10 mouse cellular contexts compared by ENCODE assay signal in genomic region chr9:110645219-110645618, GRCm38 (mm10). TPM values are rescaled to one million over a fixed set of nuclear protein-coding genes. Genes with fewer than 3 reads are reported as not detected.
DNase-seq lines count a peak whose midpoint lies in the region; ATAC-seq lines count a peak whose summit lies in the region.
"Had no signal": no experiment of that assay in that cellular context is flagged by ENCODE, and none has a peak within 500 bp of the region (broad histone marks: within the 10 kb centered on the region; RNA-seq: fewer than 3 reads in every experiment).

No protein-coding gene starts in this region.

- H3K4me2 ChIP-seq in liver, embryonic 15.5 days = peak overlapping the region; percentile 41
- H3K4me2 ChIP-seq: midbrain, embryonic 12.5 days had no signal

- H3K9ac ChIP-seq in liver, embryonic 15.5 days = no peak overlapping the region
- H3K9ac ChIP-seq: midbrain, embryonic 12.5 days had no signal

- H3K27me3 ChIP-seq in liver, embryonic 15.5 days = peaks cover 9% of the 10 kb centered on the region

- peak overlapping the region; percentile 23; the same call in 1 of the 2 replicates for H3K4me3 ChIP-seq in liver, embryonic 15.5 days (replicated peaks)
- H3K4me3 ChIP-seq: embryonic facial prominence, embryonic 10.5 days; midbrain, embryonic 12.5 days had no signal

- 0 out of 2 replicates have a peak, but pooled peaks have one; percentile 23 for ATAC-seq in liver, embryonic 15.5 days (ENCODE audit: insufficient read depth)

- no peaks in the 10 kb centered on the region for H3K9me3 ChIP-seq in liver, embryonic 15.5 days (replicated peaks)
- H3K9me3 ChIP-seq: embryonic facial prominence, embryonic 10.5 days; midbrain, embryonic 12.5 days had no signal

- no peaks in the 10 kb centered on the region for H3K36me3 ChIP-seq in liver, embryonic 15.5 days (replicated peaks)
- H3K36me3 ChIP-seq: embryonic facial prominence, embryonic 10.5 days; midbrain, embryonic 12.5 days had no signal

- peak; percentile 90 for DNase-seq in CD4-positive helper T cell, adult 2 months (ENCODE audit: low read depth, low spot score)
- DNase-seq in T-cell, adult 2 months (ENCODE audit: low spot score) = peak; percentile 82
- peak; percentile 22 for DNase-seq in spleen, adult 12 weeks (ENCODE audit: low spot score)
- no peak for DNase-seq in urinary bladder, postnatal 36 days (ENCODE audit: low spot score in 2 of 2)
- DNase-seq in embryo, embryonic 11 days = no peak
- no peak for DNase-seq in gastrocnemius, postnatal 4 days (ENCODE audit: low spot score in 2 of 2)
- no peak for DNase-seq in embryo, embryonic 10 days (ENCODE audit: low spot score)

- H3K4me1 ChIP-seq in liver, embryonic 15.5 days (replicated peaks) = peaks cover 22% of the 10 kb centered on the region; the same call in 1 of the 2 replicates

- 12% methylated on average over 9 of the region's 9 CpGs for WGBS in liver, embryonic 15.5 days (ENCODE audit: insufficient replicate concordance)

- H3K27ac ChIP-seq in liver, embryonic 15.5 days (replicated peaks) = 0 out of 2 replicates have a peak overlapping the region, but pooled peaks have one; percentile 33
- H3K27ac ChIP-seq: embryonic facial prominence, embryonic 10.5 days; midbrain, embryonic 12.5 days had no signal

RNA-seq across cellular contexts. Expression of gene Nbeal2, which starts 8.7 kb away (rescaled TPM):
- 1.8 and 2.4 TPM in 2 replicates for polyA plus RNA-seq in liver, embryonic 15.5 days (2015; fragmentation: Nextera tagmentation; extraction: Ambion mirVana)
- 1 to 10 TPM; 3.1 to 3.4 TPM for total RNA-seq in gastrocnemius, postnatal 4 days (2021)

RNA-seq across cellular contexts. Expression of gene Ccdc12, which starts 11.1 kb away (rescaled TPM):
- polyA plus RNA-seq in liver, embryonic 15.5 days (2015; fragmentation: Nextera tagmentation; extraction: Ambion mirVana) = 60.9 and 64.9 TPM in 2 replicates
- total RNA-seq in gastrocnemius, postnatal 4 days (2021) = 10 to 100 TPM; 57.0 to 57.9 TPM

RNA-seq across cellular contexts. Expression of gene Nradd, which starts 21.0 kb away (rescaled TPM):
- polyA plus RNA-seq in liver, embryonic 15.5 days (2015; fragmentation: Nextera tagmentation; extraction: Ambion mirVana) = 1.6 and 2.5 TPM in 2 replicates
- 1 to 10 TPM; 4.0 to 4.3 TPM for total RNA-seq in gastrocnemius, postnatal 4 days (2021)

Comparison
In these comparisons a context has a peak if more than half of its experiments do, and no peak if none do; other contexts are left out.
1. DNase-seq: peak in CD4-positive helper T cell, adult 2 months (single experiment), T-cell, adult 2 months (single experiment) and spleen, adult 12 weeks (single experiment); none in urinary bladder, postnatal 36 days (0 of 2), embryo, embryonic 11 days (single experiment), gastrocnemius, postnatal 4 days (0 of 2) and embryo, embryonic 10 days (single experiment).